Mouse (Mus musculus): ENCODE data around the gene Dnm3.

- no peak for TF ChIP-seq CTCF (IDR thresholded peaks at IDR 0.05; ENCODE audit: extremely low read depth, insufficient read length, insufficient replicate concordance, low read depth, low read length)
- no peak for TF ChIP-seq POLR2A (IDR thresholded peaks at IDR 0.05; ENCODE audit: low read depth, low read length)
Measured at GRCm38 (mm10) chr1:162202465-162203348, 275.1 kb downstream of the Dnm3 start.

All from small intestine, adult 2 months (tissue).